Mouse (Mus musculus): Measurements from ENCODE around the gene Alpk3. TPM values are rescaled to one million over a fixed set of nuclear protein-coding genes. Genes with fewer than 3 reads are reported as not detected.
"Not testable (repeated sequence)": the region's sequence is repeated elsewhere in the genome, so short reads cannot be mapped to it uniquely, and the experiment has no call there.

Alpk3 gene
- polyA plus RNA-seq, 1 experiment from 2014 or later = 2.2 TPM

GRCm38 (mm10) chr7:81134614-81135067 is 77.2 kb downstream of the Alpk3 start:
- Histone ChIP-seq H3K36me3 (no peaks in the 10 kb centered on the region), H3K4me1 (peaks cover 25% of the 10 kb centered on the region), H3K27me3 (no peaks in the 10 kb centered on the region), H3K9ac (no peak overlapping the region), H3K27ac (peak overlapping the region; percentile 89), H3K4me3 (peak overlapping the region; percentile 23), H3K4me2 (peak overlapping the region; percentile 47), H3K9me3 (no peaks in the 10 kb centered on the region)
- 12% methylated on average over 9 of the region's 9 CpGs for WGBS
- peak; percentile 84 for ATAC-seq (ENCODE audit: insufficient number of reproducible peaks, low FRiP score, low TSS enrichment, low read depth)

- WGBS = 86% methylated on average over 5 of the region's 5 CpGs
Measured at GRCm38 (mm10) chr7:81137292-81137691, 79.9 kb downstream of the Alpk3 start.

DNA sequence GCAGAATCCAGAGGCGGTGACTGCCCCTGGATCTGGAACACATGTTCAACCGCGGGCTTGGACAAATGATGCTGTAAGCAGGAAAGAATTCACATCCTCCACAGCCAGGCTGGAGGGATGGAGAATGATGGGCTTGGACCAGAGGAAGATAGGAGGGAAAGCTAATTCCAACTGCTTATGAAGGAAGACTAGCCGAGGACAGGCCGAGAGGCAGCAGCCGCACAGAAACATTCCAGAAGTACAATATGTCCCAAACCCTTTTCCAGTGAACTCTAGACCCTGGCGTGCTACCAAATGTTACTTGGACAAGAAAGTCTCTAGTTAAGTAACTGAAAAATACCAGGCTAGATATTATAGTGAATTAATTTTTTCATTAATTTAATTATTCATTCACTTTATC is 81.7 kb downstream of the Alpk3 start:
- Histone ChIP-seq H3K4me3 (no peak overlapping the region), H3K36me3 (no peaks in the 10 kb centered on the region), H3K4me2 (no peak overlapping the region), H3K4me1 (peaks cover 11% of the 10 kb centered on the region), H3K9ac (no peak overlapping the region), H3K27me3 (no peaks in the 10 kb centered on the region), H3K27ac (no peak overlapping the region), H3K9me3 (no peaks in the 10 kb centered on the region)
- 67% methylated on average over 7 of the region's 7 CpGs for WGBS
- no peak for ATAC-seq (ENCODE audit: insufficient number of reproducible peaks, low FRiP score, low TSS enrichment, low read depth)

More at GRCm38 (mm10) chr7:81137292-81137691, 79.9 kb downstream of the Alpk3 start:
- no peaks in the 10 kb centered on the region for H3K9me3 ChIP-seq
- ATAC-seq (ENCODE audit: insufficient number of reproducible peaks, low FRiP score, low TSS enrichment, low read depth) = no peak
- H3K27ac ChIP-seq = no peak overlapping the region
- no peaks in the 10 kb centered on the region for H3K27me3 ChIP-seq
- H3K4me1 ChIP-seq = peaks cover 22% of the 10 kb centered on the region
- H3K4me2 ChIP-seq = no peak overlapping the region
- H3K9ac ChIP-seq = no peak overlapping the region
- H3K4me3 ChIP-seq = no peak overlapping the region
- no peaks in the 10 kb centered on the region for H3K36me3 ChIP-seq

GRCm38 (mm10) chr7:81139671-81140404 is 82.4 kb downstream of the Alpk3 start:
- no peak overlapping the region for H3K4me3 ChIP-seq
- H3K9ac ChIP-seq = no peak overlapping the region
- WGBS = 82% methylated on average over 5 of the region's 5 CpGs
- H3K9me3 ChIP-seq = no peaks in the 10 kb centered on the region
- no peaks in the 10 kb centered on the region for H3K27me3 ChIP-seq
- H3K4me2 ChIP-seq = no peak overlapping the region
- H3K36me3 ChIP-seq = no peaks in the 10 kb centered on the region
- peaks cover 4% of the 10 kb centered on the region for H3K4me1 ChIP-seq
- ATAC-seq (ENCODE audit: insufficient number of reproducible peaks, low FRiP score, low TSS enrichment, low read depth) = no peak
- H3K27ac ChIP-seq = no peak overlapping the region

DNA sequence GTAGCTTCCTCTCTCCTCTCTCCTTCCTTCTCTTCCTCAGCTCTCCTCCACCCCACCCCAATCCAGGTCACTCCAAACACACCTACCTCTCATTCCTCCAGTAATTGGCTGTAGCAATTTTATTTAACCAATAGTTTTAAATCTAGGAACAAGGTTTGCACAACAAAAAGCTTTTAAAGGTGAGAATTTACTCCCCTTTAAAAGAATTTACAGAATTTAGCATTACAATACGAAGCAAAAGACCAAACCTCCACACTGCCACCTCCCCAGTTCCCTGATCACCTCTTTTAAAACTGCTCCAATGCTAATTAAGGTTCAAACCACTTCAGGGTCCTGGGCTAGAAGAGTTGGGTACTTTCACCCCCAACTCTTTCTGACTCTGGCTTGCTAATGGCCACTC is 84.1 kb downstream of the Alpk3 start:
- Histone ChIP-seq H3K27ac (no peak overlapping the region), H3K4me1 (no peaks in the 10 kb centered on the region), H3K4me2 (no peak overlapping the region), H3K27me3 (no peaks in the 10 kb centered on the region), H3K36me3 (no peaks in the 10 kb centered on the region), H3K4me3 (no peak overlapping the region), H3K9ac (no peak overlapping the region), H3K9me3 (no peaks in the 10 kb centered on the region)
- ATAC-seq (ENCODE audit: insufficient number of reproducible peaks, low FRiP score, low TSS enrichment, low read depth) = no peak
- WGBS = 43% methylated on average over 1 of the region's 1 CpGs

GRCm38 (mm10) chr7:81143056-81143455 is 85.7 kb downstream of the Alpk3 start:
- H3K27ac ChIP-seq; H3K4me1 ChIP-seq; H3K4me3 ChIP-seq; H3K9ac ChIP-seq; ATAC-seq (ENCODE audit: insufficient number of reproducible peaks, low FRiP score, low TSS enrichment, low read depth); H3K36me3 ChIP-seq; H3K27me3 ChIP-seq; H3K4me2 ChIP-seq; H3K9me3 ChIP-seq: not testable (repeated sequence)
- 76% methylated on average over 4 of the region's 4 CpGs for WGBS

GRCm38 (mm10) chr7:81149759-81150158 is 92.4 kb downstream of the Alpk3 start:
- no peaks in the 10 kb centered on the region for H3K36me3 ChIP-seq
- ATAC-seq (ENCODE audit: insufficient number of reproducible peaks, low FRiP score, low TSS enrichment, low read depth) = no peak
- H3K27ac ChIP-seq = no peak overlapping the region
- no peak overlapping the region for H3K4me2 ChIP-seq
- H3K4me1 ChIP-seq = no peaks in the 10 kb centered on the region
- H3K9ac ChIP-seq = no peak overlapping the region
- H3K9me3 ChIP-seq = no peaks in the 10 kb centered on the region
- no peak overlapping the region for H3K4me3 ChIP-seq
- H3K27me3 ChIP-seq = no peaks in the 10 kb centered on the region
- 89% methylated on average over 11 of the region's 11 CpGs for WGBS

DNA sequence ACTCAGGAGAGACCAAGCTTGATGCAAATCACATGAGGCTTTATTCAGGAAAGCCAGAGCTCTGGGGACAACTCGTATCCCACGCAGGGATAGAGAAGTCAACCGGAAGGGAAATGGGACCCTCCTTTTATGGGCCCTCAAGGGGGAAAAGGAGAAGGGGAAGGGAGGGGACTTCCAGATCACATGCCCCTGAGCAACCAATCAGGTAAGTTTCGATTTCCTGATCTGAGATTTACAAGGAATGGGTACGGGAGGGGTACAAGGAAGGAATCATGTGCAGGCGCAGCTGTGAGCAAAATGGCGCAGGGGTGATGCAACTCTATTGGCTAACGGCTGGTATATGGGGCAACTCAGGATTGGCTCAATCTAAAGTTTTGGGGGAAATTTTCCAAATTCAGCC is 93.8 kb downstream of the Alpk3 start:
- no peaks in the 10 kb centered on the region for H3K9me3 ChIP-seq
- H3K36me3 ChIP-seq = no peaks in the 10 kb centered on the region
- no peak overlapping the region for H3K4me3 ChIP-seq
- no peaks in the 10 kb centered on the region; the same call in 1 of the 2 replicates for H3K4me1 ChIP-seq
- no peak overlapping the region for H3K4me2 ChIP-seq
- H3K27ac ChIP-seq = no peak overlapping the region
- no peak for ATAC-seq (ENCODE audit: insufficient number of reproducible peaks, low FRiP score, low TSS enrichment, low read depth)
- WGBS = 96% methylated on average over 8 of the region's 8 CpGs
- no peak overlapping the region for H3K9ac ChIP-seq
- no peaks in the 10 kb centered on the region for H3K27me3 ChIP-seq

- ATAC-seq (ENCODE audit: insufficient number of reproducible peaks, low FRiP score, low TSS enrichment, low read depth) = 0 out of 2 replicates have a peak, but pooled peaks have one; percentile 10
- H3K4me1 ChIP-seq = no peaks in the 10 kb centered on the region; the same call in 1 of the 2 replicates
- no peaks in the 10 kb centered on the region for H3K27me3 ChIP-seq
- no peak overlapping the region for H3K27ac ChIP-seq
- WGBS = 93% methylated on average over 10 of the region's 10 CpGs
- H3K4me3 ChIP-seq = no peak overlapping the region
- H3K9me3 ChIP-seq = no peaks in the 10 kb centered on the region
- no peak overlapping the region for H3K9ac ChIP-seq
- no peak overlapping the region for H3K4me2 ChIP-seq
- H3K36me3 ChIP-seq = no peaks in the 10 kb centered on the region
Measured at GRCm38 (mm10) chr7:81152306-81152705, 94.9 kb downstream of the Alpk3 start.

DNA sequence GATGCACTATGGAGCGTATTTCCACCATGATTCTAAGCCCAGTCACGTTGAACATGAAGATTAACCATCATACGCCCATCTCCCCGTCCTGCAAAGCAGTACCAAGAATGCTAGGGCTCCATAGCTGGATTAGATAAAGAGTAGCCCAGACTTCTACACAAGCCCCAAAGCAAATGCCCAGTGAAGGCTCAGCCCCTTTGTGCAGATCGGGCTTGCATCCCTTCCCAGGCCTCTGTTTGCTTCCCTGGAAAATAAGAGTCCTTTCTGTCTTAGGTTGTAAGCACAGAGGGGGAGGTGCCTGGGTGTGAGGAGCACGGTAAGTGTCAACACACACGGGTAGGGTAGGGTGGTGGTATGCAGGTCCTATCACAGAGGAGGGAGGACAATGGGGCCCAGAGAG is 95.4 kb downstream of the Alpk3 start:
- H3K36me3 ChIP-seq = no peaks in the 10 kb centered on the region
- no peak overlapping the region for H3K9ac ChIP-seq
- H3K27me3 ChIP-seq = no peaks in the 10 kb centered on the region
- no peaks in the 10 kb centered on the region; the same call in 1 of the 2 replicates for H3K4me1 ChIP-seq
- no peak overlapping the region for H3K27ac ChIP-seq
- H3K4me2 ChIP-seq = no peak overlapping the region
- 79% methylated on average over 7 of the region's 7 CpGs for WGBS
- ATAC-seq (ENCODE audit: insufficient number of reproducible peaks, low FRiP score, low TSS enrichment, low read depth) = no peak
- H3K9me3 ChIP-seq = no peaks in the 10 kb centered on the region
- no peak overlapping the region for H3K4me3 ChIP-seq

DNA sequence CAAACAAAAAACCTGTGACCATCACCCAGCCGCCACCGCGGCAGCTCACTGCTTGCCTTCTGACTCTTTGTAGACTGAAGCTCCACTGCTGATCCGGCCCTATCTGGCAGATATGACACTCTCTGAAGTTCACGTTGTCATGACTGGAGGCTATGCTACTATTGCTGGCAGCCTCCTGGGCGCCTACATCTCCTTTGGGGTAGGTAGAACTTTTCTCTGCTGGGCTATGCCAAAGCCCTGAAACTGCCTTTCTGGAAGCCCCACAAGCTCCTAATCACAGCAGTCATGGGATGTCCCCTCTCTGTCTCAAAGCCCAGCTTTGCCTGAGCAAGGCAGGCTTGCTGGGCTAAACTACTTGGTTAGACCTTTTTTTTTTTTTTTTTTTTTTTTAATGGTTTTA is 95.9 kb downstream of the Alpk3 start:
- Histone ChIP-seq H3K27ac (no peak overlapping the region), H3K9ac (no peak overlapping the region), H3K9me3 (no peaks in the 10 kb centered on the region), H3K4me2 (no peak overlapping the region), H3K4me1 (no peaks in the 10 kb centered on the region; the same call in 1 of the 2 replicates), H3K4me3 (no peak overlapping the region), H3K27me3 (no peaks in the 10 kb centered on the region), H3K36me3 (no peaks in the 10 kb centered on the region)
- WGBS = 87% methylated on average over 6 of the region's 6 CpGs
- ATAC-seq (ENCODE audit: insufficient number of reproducible peaks, low FRiP score, low TSS enrichment, low read depth) = no peak

- H3K36me3 ChIP-seq; ATAC-seq (ENCODE audit: insufficient number of reproducible peaks, low FRiP score, low TSS enrichment, low read depth); H3K4me2 ChIP-seq; H3K9ac ChIP-seq; H3K4me3 ChIP-seq; H3K27ac ChIP-seq; H3K9me3 ChIP-seq; H3K4me1 ChIP-seq; H3K27me3 ChIP-seq: not testable (repeated sequence)
Measured at GRCm38 (mm10) chr7:81154244-81154643, 96.8 kb downstream of the Alpk3 start.

All from limb, embryonic 15.5 days (tissue).